Mouse (Mus musculus) B cell, adult 2 months (primary cell): ENCODE results near the gene Eral1.
"Not testable (repeated sequence)": the region's sequence is repeated elsewhere in the genome, so short reads cannot be mapped to it uniquely, and the experiment has no call there.

Experiments used
- DNase-seq, 2 experiments: peaks; one replicate each; pipeline ENCODE4 v3.0.0; 2022

The Eral1 gene

DNA sequence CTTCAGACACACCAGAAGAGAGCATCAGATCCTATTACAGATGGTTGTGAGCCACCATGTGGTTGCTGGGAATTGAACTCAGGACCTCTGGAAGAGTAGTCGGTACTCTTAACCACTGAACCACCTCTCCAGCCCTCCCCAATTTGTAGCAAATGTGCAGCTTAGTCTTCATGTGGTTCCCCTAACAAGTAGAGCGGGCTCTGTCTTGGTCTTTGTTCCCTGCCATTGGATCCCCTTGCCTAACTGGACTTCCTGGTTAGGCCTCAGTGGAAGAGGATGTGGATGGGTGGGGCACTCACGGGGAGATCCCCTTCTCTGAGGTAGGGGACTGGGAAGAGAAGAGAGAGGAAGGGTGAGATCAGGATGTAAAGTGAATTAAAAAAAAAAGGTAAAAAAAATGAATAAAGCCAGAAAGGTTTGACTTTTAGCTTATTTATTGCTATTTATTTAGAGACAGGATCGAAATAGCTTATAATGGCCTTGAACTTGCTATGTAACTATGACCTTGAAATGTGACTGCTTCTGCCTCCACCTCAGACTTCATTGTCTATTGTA is 6.8 kb upstream of the Eral1 start:
- DNase-seq, result no peak

- DNase-seq, result no peak
These were observed 3.4 kb upstream of the Eral1 start for GRCm38 (mm10) chr11:78083595-78083994.

- DNase-seq, result no peak
These were observed 5.5 kb downstream of the Eral1 start for GRCm38 (mm10) chr11:78074666-78075065.

DNA sequence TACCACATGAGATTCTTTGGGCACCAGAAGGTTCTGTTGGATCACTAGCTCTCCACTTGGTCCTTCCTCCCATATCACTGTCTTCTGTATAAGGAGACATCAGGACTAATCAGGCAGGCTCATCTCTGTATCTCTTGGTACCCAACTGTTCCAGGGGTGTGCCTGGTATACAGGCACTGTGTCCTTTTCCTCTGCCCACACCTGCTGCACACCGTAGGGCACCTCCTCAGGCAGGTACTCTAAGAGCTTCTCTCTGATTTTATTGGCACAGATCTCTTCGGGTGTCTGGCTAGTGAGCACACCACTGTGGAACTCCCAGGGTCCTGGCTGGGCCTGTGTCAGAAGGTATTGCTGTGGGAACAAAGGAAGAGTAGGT is 5.9 kb downstream of the Eral1 start:
- no peak for DNase-seq

DNA sequence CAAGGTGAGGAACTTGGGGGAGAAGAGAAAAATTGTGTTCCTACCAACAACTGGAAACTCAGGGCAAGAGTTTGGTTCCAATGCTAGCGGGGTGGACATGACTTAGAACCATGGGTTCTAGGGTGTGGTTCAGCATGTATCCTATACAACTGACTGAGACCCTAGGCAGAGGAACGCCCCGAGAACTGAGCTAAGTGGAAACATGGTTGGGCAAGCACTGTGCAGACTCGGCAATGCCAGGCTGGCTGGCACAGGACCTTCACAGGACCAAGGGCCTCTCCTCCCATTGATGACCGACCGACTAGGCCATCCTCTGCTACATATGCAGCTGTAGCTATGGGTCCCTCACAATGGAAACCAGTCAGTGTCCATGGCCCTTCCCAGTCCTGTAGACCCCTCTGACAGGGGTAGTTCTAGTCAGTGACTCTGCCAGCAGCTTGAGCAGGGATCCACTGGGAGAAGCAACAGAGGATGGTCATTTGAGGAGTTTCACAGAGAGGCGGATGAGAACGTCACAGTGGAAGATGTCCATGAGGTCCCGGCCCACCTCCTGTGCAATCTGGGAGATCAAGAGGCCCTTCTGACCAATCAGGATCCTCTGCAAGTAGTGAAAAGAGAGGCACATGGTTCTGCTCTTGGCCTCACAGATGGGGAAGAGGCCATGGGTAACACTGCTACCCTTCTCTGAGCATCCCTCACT is 6.5 kb downstream of the Eral1 start:
- DNase-seq, result no peak

GRCm38 (mm10) chr11:78072425-78073130 is 7.6 kb downstream of the Eral1 start:
- no peak for DNase-seq

DNA sequence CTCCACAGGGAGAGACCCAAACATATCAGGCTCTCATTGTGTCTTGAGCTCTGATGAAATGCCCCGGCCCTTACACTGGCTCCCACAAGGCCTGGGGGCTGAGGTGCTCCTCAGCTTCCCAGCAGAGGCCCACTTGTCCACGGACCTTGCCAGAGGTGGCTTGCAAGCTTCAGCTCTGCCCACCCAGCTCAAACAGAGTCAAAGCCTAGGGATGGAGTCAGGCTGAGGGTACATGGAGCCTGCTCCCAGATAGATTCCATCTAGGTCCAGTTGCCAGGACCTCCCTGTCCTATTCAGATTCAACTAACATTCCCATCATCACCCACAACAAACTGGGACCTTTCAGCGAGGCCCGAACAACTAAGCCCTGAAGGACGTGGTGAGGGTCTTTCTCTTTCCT is 8.2 kb downstream of the Eral1 start:
- DNase-seq, result no peak

DNA sequence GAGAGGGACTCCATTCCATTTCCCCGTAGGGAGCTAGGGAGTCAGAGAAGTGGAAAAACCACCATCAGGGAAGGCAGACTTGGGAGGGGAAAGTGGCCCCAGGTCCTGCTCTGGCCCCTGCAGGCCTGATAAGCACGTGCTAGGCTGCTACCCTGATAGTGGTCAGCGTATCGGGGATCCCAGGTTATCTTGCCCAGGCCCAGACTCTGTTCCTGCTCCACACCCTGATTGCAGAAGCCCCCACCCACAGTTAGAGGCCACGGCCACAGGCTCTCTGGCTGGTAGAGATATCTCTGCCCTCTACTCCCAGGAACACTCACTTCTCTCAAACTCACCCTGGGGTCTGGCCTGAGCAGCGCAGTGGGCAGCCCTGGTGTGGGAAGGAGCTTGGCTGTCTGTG is 10.5 kb downstream of the Eral1 start:
- no peak for DNase-seq

DNA sequence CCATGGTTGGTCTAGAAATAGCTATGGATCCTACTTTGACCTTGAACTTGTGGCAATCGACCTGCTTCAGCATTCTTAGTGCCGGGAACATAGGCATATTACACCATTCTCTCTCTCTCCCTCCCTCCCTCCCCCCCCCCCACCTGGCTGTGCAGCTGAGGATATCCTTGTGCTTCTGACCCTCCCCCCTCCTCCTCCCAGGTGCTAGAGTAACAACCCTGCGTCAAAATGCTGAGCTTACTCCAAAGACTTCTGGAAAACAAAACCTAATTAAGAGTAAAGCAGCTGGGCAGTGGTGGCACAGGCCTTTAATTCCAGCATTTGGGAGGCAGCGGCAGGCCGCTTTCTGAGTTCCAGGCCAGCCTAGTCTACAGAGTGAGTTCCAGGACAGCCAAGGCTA is 11.1 kb downstream of the Eral1 start:
- DNase-seq, result no peak

DNA sequence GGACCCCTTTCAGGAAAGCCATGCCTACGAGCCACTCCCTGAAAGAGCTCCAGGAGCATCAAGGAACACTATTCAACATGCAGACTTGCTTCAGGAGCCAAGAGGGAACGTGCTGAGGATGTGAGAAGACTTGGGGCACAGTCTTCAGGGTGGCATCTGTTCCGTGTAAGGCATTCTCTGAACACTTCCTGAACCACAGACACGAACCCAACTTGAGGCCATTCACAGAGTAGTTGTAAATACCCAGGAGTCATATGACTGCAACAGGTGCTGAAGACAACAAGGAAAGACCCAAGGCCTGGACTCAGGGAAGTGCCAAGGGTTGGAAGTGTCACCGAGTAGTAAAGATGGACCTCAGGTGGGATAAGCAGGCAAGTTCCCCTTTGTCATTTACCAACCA is 12.6 kb downstream of the Eral1 start:
- DNase-seq, result no peak

DNA sequence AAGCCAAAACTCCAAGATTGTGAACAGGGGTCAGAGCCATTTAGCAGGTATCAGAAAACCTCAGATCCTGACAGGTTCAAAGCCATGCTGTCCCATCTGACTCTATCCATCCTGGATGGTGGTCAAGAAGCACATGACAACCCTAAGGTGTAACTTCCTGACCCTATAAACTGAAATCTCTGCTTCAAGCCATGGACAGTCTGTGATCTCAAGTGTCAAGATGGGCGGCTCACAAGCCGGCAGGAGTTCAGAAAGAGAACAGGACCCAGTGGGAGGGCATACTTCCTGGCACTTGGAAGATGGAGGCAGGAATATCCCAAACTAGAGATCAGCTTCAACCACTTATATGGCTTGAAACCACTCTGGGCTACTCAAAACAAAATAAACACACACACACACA is 13.5 kb downstream of the Eral1 start:
- DNase-seq, result no peak

GRCm38 (mm10) chr11:78065906-78066305 is 14.3 kb downstream of the Eral1 start:
- no peak for DNase-seq

GRCm38 (mm10) chr11:78062563-78062962 is 17.6 kb downstream of the Eral1 start:
- DNase-seq, result no peak

DNA sequence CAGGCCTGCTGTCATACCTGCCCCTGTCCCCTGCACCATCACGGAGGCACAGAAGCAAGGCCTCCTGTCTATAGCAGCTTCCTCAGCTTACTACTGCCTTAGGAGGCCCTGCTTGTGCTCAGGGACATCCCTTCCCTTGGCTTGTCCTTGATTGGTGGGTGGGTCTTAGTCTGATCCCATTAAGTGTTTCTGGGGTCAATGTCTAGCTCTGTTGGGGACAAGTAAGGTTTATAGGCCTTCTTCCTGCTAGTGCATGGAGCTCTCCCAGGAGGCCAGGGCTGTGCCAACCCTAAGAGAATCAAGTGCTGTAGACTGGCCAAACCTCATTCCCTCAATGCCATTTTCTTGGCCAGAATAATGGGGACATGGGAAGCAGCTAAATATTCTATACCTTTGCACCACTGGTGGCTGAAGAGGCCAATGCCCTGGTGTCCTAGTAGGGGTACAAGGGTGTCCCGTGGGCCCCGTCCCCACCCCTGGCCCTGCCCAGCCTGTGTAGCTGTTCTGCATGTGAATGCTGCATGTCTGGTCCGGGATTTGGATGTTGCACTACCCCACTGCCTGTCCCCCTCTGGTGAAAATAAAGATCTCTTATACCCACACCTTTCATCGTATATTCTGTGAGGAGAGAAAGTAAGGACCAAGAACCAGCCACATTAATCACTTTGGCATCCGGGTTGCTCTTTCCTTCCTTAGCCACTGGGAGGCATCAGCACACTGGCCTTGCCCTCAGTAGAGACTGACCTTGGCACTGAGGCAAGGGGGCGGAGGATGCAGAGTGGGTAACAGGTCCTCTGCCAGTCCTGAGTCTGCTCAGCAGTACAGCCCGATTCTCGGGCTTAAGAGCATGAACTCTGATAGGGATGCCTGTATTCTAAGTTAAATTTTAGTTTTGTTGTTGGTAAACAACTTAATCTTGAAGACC is 20.1 kb downstream of the Eral1 start:
- peak; percentile 58 to 60 for DNase-seq

DNA sequence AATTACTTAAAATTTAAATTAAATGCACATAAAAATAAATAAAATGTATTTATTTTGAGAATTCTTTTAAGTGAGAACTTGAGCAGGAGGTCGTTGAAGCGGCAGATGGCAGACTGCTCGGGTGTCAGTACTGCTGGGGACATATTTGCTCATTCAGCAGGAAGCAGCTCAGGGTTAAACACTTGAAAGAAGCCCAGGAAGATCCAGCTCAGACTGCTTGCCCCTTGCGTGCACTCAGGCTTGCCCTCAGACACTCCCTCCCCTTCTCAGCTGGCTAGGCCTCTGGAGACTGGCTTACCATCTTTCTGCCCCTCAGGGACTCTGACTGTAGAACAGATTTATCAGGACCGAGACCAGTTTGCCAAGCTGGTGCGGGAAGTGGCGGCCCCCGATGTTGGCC is 23.2 kb downstream of the Eral1 start:
- DNase-seq, result no peak

- DNase-seq, result no peak
These were observed 27.1 kb downstream of the Eral1 start for GRCm38 (mm10) chr11:78053078-78053477.

- not testable (repeated sequence) for DNase-seq
These were observed 31.5 kb downstream of the Eral1 start for GRCm38 (mm10) chr11:78048637-78049036.

GRCm38 (mm10) chr11:78044758-78045251 is 35.4 kb downstream of the Eral1 start:
- DNase-seq, result no peak

GRCm38 (mm10) chr11:78042290-78042870 is 37.8 kb downstream of the Eral1 start:
- not testable (repeated sequence) for DNase-seq

DNA sequence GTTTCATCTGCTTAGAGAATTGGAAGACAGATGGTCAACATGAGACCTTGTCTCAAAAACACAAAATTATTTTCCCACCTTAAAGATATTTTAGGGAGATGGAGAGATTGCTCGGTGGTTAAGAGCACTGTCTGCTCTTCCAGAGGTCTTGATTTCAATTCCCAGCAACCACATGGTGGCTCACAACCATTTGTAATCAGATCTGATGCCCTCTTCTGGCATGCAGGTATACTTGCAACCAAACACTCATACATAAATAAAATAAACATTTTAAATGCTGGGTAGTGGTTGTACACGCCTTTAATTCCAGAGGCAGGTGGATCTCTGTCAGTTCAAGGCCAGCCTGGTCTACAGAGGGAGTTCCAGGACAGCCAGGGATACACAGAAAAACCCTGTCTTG is 39.3 kb downstream of the Eral1 start:
- DNase-seq, result no peak

DNA sequence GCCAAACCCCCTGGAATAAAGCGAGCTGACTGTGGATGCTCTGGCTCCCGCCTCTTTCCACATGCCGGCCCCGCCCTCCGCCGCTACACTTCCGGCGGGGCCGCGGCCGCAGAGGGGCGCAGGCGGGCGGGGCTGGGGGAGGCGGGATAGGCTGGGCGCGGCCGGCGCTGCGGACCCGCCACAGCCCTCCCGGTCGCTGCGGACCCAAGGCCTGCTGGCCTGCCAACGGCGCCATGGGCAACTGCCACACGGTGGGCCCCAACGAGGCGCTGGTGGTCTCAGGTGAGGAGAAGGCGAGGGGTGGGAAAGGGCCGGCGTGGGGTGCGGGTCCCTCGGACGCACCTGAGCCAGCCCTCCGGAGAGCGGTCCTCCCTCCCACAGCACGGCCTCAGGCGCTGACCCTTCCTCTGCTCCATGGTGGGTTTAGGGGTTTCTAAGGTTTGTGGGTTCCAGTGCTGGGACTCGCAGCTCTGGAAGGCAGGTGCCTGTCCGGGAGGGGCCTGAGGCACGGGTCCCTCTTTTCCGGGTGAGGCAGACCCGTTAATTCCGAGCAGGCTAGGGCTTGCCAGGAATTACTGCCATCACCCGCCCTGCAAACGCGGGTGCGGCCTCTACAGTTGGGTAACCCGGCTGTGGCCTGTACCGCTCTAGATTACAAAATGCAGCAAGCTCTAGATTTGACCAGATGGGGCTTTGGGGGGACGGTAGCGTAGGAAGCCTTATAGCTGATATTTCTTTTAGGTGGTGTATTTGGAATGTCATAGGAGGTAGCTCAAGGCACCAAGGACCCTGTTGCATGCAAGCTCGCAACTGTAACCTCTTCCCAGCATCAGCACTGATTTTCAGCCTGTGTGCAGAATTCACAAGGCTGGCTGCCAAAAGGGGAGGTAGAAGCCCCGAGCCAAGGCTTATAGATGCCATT is 42.1 kb downstream of the Eral1 start, which contains the start of gene Flot2:
Gene Flot2, plus strand, starts transcription at position 101 of the 922 bp plus-strand sequence.
- DNase-seq, result peak; percentile 53 to 66
